Mouse (Mus musculus): ENCODE measurements at regions not wholly inside any gene's neighbourhood (a gene's known extent, or its start where the extent isn't known, plus 50 kb on each side); places are given as distances from the start of the nearest gene placed in this dataset.

- Histone ChIP-seq H3K4me2 (ENCODE audit: low read depth) (no peak overlapping the region), H3K79me2 (ENCODE audit: control insufficient read depth, insufficient read depth) (no peaks in the 10 kb centered on the region), H3K27me3 (ENCODE audit: control insufficient read depth, insufficient read depth, insufficient read length) (no peaks in the 10 kb centered on the region), H3K4me3 (no peak overlapping the region), H3ac (ENCODE audit: control insufficient read depth, insufficient read length) (no peak overlapping the region), H3K36me3 (ENCODE audit: control insufficient read depth, insufficient read depth) (no peaks in the 10 kb centered on the region)
- TF ChIP-seq TCF12 (IDR thresholded peaks at IDR 0.05; ENCODE audit: insufficient read depth, poor library complexity, severe bottlenecking) (no peak), CEBPB (IDR thresholded peaks at IDR 0.05; ENCODE audit: insufficient read depth, poor library complexity, severe bottlenecking) (no peak), E2F4 (IDR thresholded peaks at IDR 0.05; ENCODE audit: insufficient read depth) (no peak), MYOG (IDR thresholded peaks at IDR 0.05; ENCODE audit: control insufficient read depth in 1 of 3, insufficient read depth in 1 of 3, insufficient read length in 2 of 3, low read depth in 2 of 3) (no peak), POLR2A (IDR thresholded peaks at IDR 0.05; ENCODE audit: insufficient read length, low read depth) (no peak), TCF3 (IDR thresholded peaks at IDR 0.05; ENCODE audit: insufficient read length, low read depth) (no peak), USF1 (IDR thresholded peaks at IDR 0.05; ENCODE audit: low read depth) (no peak), REST (IDR thresholded peaks at IDR 0.05; ENCODE audit: insufficient read depth, insufficient read length) (no peak), MYOD1 (IDR thresholded peaks at IDR 0.05; ENCODE audit: control insufficient read depth in 1 of 3, insufficient read length in 2 of 3, low read depth in 2 of 3) (no peak), SRF (IDR thresholded peaks at IDR 0.05; ENCODE audit: control insufficient read depth, insufficient read length, low read depth) (no peak), POLR2AphosphoS2 (IDR thresholded peaks at IDR 0.05; ENCODE audit: insufficient read length, low read depth) (no peak), MAX (IDR thresholded peaks at IDR 0.05; ENCODE audit: low read depth) (no peak)
These were observed 656.2 kb downstream of the Trib2 start for GRCm38 (mm10) chr12:15160478-15160998.

- no peaks in the 10 kb centered on the region for H3K27me3 ChIP-seq (ENCODE audit: control insufficient read depth, insufficient read depth, insufficient read length)
- no peak overlapping the region for H3ac ChIP-seq (ENCODE audit: control insufficient read depth, insufficient read length)
- H3K36me3 ChIP-seq (ENCODE audit: control insufficient read depth, insufficient read depth) = no peaks in the 10 kb centered on the region
- TF ChIP-seq REST (IDR thresholded peaks at IDR 0.05; ENCODE audit: insufficient read depth, insufficient read length) = no peak
- TF ChIP-seq E2F4 (IDR thresholded peaks at IDR 0.05; ENCODE audit: insufficient read depth) = no peak
- TF ChIP-seq CEBPB (IDR thresholded peaks at IDR 0.05; ENCODE audit: insufficient read depth, poor library complexity, severe bottlenecking) = peak; percentile 67
- no peak overlapping the region for H3K4me2 ChIP-seq (ENCODE audit: low read depth)
- H3K79me2 ChIP-seq (ENCODE audit: control insufficient read depth, insufficient read depth) = no peaks in the 10 kb centered on the region
- H3K4me3 ChIP-seq = no peak overlapping the region
These were observed 670.3 kb downstream of the Trib2 start for GRCm38 (mm10) chr12:15146398-15146797.

- H3K4me2 ChIP-seq (ENCODE audit: low read depth) = no peak overlapping the region
- TF ChIP-seq POLR2AphosphoS2 (IDR thresholded peaks at IDR 0.05; ENCODE audit: insufficient read length, low read depth) (no peak), SRF (IDR thresholded peaks at IDR 0.05; ENCODE audit: control insufficient read depth, insufficient read length, low read depth) (no peak), MYOG (IDR thresholded peaks at IDR 0.05; ENCODE audit: control insufficient read depth in 1 of 3, insufficient read depth in 1 of 3, insufficient read length in 2 of 3, low read depth in 2 of 3) (no peak), MYOD1 (IDR thresholded peaks at IDR 0.05; ENCODE audit: control insufficient read depth in 1 of 3, insufficient read length in 2 of 3, low read depth in 2 of 3) (no peak), REST (IDR thresholded peaks at IDR 0.05; ENCODE audit: insufficient read depth, insufficient read length) (no peak), MAX (IDR thresholded peaks at IDR 0.05; ENCODE audit: low read depth) (no peak), TCF12 (IDR thresholded peaks at IDR 0.05; ENCODE audit: insufficient read depth, poor library complexity, severe bottlenecking) (no peak), TCF3 (IDR thresholded peaks at IDR 0.05; ENCODE audit: insufficient read length, low read depth) (no peak), CEBPB (IDR thresholded peaks at IDR 0.05; ENCODE audit: insufficient read depth, poor library complexity, severe bottlenecking) (no peak), POLR2A (IDR thresholded peaks at IDR 0.05; ENCODE audit: insufficient read length, low read depth) (no peak), USF1 (IDR thresholded peaks at IDR 0.05; ENCODE audit: low read depth) (no peak), E2F4 (IDR thresholded peaks at IDR 0.05; ENCODE audit: insufficient read depth) (no peak)
- H3K79me2 ChIP-seq (ENCODE audit: control insufficient read depth, insufficient read depth) = no peaks in the 10 kb centered on the region
These were observed 679.7 kb downstream of the Trib2 start for GRCm38 (mm10) chr12:15137039-15137438.

GRCm38 (mm10) chr12:15124179-15124578 lies 692.5 kb downstream of the Trib2 start:
- TF ChIP-seq POLR2AphosphoS2 (IDR thresholded peaks at IDR 0.05; ENCODE audit: insufficient read length, low read depth) (no peak), MYOD1 (IDR thresholded peaks at IDR 0.05; ENCODE audit: control insufficient read depth in 1 of 3, insufficient read length in 2 of 3, low read depth in 2 of 3) (no peak), TCF12 (IDR thresholded peaks at IDR 0.05; ENCODE audit: insufficient read depth, poor library complexity, severe bottlenecking) (no peak), POLR2A (IDR thresholded peaks at IDR 0.05; ENCODE audit: insufficient read length, low read depth) (no peak), MAX (IDR thresholded peaks at IDR 0.05; ENCODE audit: low read depth) (no peak), TCF3 (IDR thresholded peaks at IDR 0.05; ENCODE audit: insufficient read length, low read depth) (no peak), SRF (IDR thresholded peaks at IDR 0.05; ENCODE audit: control insufficient read depth, insufficient read length, low read depth) (no peak), REST (IDR thresholded peaks at IDR 0.05; ENCODE audit: insufficient read depth, insufficient read length) (no peak), CEBPB (IDR thresholded peaks at IDR 0.05; ENCODE audit: insufficient read depth, poor library complexity, severe bottlenecking) (no peak), MYOG (IDR thresholded peaks at IDR 0.05; ENCODE audit: control insufficient read depth in 1 of 3, insufficient read depth in 1 of 3, insufficient read length in 2 of 3, low read depth in 2 of 3) (no peak), USF1 (IDR thresholded peaks at IDR 0.05; ENCODE audit: low read depth) (no peak), E2F4 (IDR thresholded peaks at IDR 0.05; ENCODE audit: insufficient read depth) (no peak)
- H3K79me2 ChIP-seq (ENCODE audit: control insufficient read depth, insufficient read depth) = no peaks in the 10 kb centered on the region
- H3K36me3 ChIP-seq (ENCODE audit: control insufficient read depth, insufficient read depth) = no peaks in the 10 kb centered on the region

More at GRCm38 (mm10) chr12:15137039-15137438, 679.7 kb downstream of the Trib2 start:
- no peaks in the 10 kb centered on the region for H3K36me3 ChIP-seq (ENCODE audit: control insufficient read depth, insufficient read depth)
- no peak overlapping the region for H3K4me3 ChIP-seq
- no peaks in the 10 kb centered on the region for H3K27me3 ChIP-seq (ENCODE audit: control insufficient read depth, insufficient read depth, insufficient read length)
- no peak overlapping the region for H3ac ChIP-seq (ENCODE audit: control insufficient read depth, insufficient read length)

More at GRCm38 (mm10) chr12:15124179-15124578, 692.5 kb downstream of the Trib2 start:
- no peaks in the 10 kb centered on the region for H3K27me3 ChIP-seq (ENCODE audit: control insufficient read depth, insufficient read depth, insufficient read length)
- no peak overlapping the region for H3K4me2 ChIP-seq (ENCODE audit: low read depth)
- no peak overlapping the region for H3ac ChIP-seq (ENCODE audit: control insufficient read depth, insufficient read length)
- H3K4me3 ChIP-seq = no peak overlapping the region
